Mouse (Mus musculus) thymus, postnatal 4 days (tissue): ENCODE results near the gene Hsd17b12.

Experiments used
- DNase-seq: peaks from one replicate; pipeline ENCODE4 v3.0.0; 2021

Gene Hsd17b12

DNA sequence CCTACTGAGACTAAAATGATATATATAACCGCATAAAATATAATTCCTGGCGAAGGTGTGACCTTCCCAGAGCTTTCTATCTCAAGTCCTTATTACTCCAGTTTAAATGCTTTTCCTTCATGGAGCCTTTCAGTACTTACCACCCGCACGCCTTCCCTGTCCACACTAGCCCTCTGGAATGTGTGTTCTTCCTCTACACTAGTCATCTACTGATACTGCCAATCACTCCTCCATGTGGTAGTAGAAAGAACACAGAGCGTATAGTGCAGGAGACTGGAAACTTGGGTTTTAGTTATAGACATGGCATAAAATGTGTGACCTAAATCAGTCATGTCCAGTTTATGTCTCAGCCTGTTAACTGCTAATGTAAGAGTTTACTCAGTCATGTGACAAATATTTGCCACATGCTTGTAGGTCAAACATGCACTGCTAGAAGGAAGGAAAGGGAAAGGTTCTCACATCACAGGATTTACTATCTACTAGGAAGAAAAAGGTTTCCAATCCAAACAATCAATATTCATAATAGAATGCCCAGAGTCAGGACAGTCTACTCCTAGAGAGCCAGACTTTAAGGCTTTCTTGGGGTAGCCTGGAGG lies 91.1 kb downstream of the Hsd17b12 start:
- no peak for DNase-seq

DNA sequence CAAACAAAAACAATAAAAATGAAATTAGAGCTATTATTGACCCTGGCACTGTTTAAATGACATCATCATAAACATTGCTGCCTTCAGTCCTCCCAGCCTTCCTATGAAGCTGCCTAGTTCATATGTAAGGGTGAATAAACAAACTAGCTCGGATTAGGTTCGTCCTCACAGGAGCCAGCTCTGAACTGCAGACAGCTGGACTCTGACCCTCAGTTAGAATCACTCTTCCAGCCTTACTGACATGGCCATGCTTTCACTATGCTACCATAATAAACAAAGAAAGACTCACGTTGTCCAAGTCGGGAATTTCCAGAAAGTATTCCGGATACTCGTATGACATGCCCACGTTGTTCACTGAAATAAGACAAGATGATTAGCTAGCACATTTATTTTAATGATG lies 91.6 kb downstream of the Hsd17b12 start:
- DNase-seq: no peak

DNA sequence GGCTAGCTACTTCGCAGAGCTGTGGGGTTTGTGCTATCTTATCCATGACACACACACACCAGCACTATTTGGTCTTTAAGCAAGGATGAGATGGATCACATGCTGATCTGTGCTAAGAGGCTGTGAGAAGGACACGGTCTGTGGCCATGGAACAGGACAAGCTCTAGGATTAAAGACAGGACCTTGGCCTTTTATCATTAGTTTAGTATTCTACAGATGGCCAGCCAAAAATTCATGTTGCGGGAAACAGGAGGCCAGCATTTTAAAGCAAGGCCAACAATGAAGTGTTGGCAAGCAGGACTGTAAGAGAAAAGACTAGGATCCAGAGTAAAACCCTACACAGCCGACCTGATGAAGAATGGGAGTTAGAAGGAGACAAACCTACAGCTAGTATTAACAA lies 95.0 kb downstream of the Hsd17b12 start:
- no peak for DNase-seq

DNA sequence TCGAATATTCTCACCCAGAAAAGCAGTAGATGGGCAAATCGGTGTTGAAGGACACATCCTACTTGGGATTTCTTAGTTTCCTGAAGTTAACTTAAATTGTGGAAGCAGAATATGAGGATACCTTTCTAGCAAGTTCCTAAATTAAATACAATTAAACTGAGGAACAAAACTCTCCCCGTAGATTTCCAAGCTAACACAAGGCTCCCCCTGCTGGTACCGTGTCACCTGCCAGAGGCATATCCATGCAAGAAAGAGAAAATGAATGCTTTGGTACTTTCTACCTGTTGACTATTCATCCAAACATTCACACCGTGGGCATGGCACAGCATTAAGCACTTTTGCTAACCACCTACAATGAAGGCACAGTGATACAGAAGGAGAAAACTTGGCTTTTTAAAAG lies 98.3 kb downstream of the Hsd17b12 start:
- DNase-seq: peak; percentile 52

DNA sequence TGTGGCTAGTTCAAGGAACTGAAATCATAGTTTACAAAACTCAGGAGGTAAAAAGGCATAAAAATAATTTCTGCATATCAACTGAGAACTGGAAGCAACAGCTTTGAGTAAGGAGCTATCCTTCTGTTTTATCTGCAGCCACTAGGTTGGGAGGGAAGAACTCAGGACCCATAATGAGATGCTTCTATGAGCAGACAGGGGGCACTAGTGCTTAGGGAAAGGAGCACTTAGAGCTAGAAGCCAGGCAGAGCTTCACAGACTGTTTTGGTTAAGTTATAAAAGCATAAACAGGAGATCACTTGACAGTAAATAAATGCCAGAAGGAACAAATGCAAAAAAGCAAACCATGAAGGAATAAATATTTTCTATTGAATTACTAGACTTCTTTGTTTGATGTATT lies 103.0 kb downstream of the Hsd17b12 start:
- peak; percentile 13 for DNase-seq

DNA sequence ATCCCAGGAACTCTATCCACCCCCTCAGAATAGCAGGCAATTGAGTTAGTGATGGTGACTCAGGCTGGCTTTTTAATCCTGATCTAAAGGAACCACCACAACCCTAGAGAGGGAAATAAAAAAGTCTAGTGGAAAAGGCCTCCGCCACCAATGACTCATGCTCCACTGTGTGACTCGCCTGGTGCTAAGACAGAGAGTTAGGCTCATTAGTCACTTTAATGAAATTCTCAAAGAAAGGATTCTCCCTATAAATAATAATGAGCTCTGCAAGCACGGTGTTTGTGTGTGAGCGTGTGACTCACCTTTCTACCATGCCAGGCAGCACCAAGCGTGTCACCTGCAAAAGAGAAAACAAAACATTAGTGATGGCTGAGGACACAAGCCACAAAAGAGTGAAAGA lies 105.8 kb downstream of the Hsd17b12 start:
- DNase-seq: no peak

DNA sequence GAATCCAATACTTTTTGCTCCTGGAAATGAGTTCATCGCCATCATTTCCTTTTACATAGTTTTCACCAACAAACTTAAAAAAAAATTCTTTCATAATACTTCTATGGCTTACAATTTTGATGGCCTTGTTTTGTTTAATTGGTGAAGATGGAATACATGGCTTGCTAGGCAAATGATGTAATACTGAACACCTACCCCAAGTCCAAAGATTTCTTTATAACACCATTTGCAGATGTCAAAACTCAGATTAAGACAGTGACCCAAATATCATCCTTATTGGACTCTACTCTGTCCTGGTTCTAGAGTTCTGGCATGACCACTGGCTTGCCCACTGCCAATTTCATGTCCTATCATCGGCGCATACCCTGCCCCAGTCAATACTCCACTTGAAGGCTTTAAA lies 106.9 kb downstream of the Hsd17b12 start:
- DNase-seq: no peak

DNA sequence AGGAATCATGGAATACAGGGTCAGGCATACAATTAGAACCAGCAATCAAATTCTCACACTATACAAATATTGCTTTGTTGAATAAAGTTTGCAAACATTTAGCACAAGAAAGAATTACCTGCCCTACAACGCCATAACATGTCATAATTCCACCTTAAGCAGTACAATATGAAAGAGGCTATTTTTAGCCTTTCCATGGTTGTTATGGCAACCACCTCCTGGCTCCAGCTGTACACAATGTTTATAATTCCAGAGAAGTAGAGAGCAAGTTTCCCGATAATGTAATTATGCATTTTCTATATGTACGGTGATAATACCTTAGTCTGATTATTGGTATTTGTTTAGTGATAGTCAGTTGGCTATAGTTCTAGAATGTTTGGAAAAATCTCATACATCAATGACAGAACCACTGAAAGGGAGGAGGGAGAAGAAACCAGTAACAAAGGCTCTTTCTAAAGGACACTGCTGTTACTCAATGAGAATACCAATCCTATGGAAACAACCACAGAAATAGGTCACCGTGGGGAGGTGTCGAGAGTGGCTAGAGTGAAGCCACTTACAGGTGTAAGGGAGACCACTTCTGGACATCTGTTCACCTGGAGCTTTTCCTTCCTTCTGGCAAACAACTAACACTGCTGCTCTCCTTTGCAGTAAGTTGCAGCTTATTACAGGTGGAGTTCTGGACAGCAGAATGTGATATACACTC lies 108.1 kb downstream of the Hsd17b12 start:
- DNase-seq: no peak

DNA sequence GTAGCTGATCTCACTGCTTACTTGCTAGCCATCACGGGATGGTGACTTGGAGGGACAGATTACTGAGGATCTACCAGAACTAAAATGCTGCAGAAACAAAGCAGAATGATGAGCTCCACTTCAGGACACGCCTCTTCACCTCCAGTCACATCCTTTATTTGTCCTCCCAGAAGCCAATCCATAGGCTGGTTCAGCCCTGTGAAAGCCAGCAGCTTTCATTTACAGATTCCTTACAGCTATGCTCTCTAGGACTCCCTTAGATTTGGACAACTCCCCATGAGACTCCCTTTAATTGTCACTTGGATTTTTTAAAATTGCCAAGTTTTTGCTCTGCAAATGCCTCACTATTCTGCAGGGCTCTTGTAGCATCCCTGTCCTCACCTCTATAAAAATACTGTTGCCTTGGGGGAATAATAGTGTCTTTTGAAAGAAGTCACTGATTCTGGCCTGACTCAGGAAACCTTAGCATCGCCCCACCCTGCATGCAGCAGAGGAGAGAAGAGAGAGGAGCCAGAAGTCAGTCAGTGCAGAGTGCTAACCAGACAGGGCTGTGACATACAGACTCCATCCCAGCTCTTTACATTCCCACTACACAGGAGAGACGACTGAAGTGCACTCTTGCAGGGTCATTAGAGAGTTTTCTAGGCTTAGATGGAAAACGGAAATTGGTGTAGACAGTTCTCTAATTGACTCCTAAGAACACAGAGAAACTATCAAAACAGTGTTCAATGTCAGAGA lies 108.9 kb downstream of the Hsd17b12 start:
- DNase-seq: no peak

DNA sequence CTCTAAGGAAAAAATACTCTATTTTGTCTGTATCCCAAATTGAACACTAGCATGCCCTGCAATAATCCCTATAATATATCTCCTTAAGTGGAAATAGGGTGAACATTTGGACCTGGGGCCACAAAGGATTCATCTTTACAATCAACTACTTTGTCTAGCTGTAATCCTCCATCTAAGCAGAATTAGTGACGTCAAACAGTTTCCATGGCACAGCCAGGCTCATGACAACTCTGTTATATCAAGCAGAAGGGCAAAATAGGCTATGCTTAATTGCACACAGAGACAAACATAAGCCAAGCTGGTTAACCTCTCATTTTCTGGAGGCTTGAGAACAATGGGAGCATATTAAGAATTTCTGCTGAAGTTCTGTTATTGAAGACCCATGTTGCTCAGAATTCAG lies 109.5 kb downstream of the Hsd17b12 start:
- no peak for DNase-seq

DNA sequence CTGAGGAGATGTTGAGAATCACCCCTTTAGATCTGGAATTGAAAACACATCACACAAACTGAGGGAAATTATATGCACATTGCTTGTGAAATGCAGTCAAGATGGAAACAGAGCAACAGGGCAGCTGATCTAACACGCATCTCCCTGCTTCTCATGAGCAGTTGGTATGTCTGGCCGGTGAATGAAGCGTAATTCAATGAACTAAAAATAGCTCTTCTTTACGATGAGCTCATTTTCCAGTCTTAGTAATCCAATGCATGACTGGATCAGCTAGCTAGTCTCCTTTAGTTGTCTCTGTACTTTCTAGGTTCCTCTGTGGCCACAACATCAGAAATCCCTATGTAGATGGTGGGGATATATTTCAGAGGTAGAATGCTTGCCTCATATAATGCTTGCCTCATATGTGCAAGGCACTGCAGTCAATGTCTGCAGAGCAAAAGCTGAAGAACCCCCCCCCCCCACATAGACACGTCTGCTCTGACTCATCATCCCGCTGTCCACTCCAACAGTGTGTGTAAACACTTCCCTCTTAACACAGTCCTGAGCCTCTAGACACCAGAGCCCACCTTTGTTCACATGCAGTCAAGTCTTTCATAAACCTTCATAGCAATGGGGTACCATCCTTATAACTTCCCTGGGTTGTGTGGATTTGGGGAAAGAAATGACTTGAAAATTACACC lies 112.2 kb downstream of the Hsd17b12 start:
- DNase-seq: no peak

DNA sequence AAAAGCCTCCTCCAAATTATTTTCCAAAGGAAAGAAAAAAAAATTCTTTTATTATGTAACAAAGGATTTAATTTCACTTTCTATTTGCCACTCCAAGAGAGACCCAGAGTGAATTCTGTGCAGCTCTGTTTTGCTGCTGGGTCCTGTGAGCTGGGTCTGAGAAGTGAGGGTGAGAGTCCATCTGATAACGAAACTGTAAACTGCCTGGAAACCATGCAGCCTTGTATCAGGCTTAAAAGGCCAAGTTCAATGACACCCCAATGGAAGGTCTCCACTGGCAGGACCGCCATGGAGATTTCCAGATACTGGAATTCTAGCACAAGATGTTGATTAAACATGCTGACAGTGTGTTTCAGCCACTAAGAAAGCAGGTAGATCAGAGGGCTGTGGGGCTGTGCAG lies 113.6 kb downstream of the Hsd17b12 start:
- DNase-seq: no peak

DNA sequence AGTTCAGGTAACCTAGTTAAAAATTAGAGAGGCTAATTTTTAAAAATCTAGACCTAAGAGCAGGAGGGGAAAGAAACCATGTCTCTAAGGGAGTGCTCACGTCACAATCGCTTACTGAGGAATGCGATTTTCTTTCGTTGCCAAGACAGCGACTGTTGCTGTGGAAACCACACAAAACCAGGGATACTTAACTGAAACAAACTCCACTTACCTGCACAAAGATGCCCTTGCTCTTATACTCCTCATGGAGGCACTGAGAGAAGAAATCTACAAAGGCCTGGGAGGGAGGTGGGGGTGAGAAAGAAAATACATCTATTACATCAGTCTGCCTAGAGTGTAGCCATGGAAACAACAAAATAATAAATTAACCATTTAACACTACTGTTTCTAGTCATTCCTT lies 114.1 kb downstream of the Hsd17b12 start:
- no peak for DNase-seq

DNA sequence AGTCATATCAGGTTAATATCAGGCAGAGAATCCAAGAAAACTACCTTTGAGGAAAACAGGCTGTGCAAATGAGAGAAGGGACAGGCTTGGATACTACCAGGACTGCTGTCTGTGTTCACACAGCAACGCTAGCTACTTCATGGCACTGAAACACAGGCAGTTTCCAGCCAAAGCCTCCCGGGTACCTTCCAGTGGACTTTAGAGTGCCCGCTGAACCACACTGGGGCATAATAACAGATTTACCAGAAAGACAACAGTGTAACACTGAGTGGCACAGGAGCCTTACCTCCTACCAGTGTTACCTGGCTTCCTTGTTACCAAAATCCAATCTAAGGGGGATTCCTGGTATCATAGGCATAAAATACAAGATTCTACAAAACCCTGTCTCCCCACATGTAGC lies 115.3 kb downstream of the Hsd17b12 start:
- DNase-seq: no peak

DNA sequence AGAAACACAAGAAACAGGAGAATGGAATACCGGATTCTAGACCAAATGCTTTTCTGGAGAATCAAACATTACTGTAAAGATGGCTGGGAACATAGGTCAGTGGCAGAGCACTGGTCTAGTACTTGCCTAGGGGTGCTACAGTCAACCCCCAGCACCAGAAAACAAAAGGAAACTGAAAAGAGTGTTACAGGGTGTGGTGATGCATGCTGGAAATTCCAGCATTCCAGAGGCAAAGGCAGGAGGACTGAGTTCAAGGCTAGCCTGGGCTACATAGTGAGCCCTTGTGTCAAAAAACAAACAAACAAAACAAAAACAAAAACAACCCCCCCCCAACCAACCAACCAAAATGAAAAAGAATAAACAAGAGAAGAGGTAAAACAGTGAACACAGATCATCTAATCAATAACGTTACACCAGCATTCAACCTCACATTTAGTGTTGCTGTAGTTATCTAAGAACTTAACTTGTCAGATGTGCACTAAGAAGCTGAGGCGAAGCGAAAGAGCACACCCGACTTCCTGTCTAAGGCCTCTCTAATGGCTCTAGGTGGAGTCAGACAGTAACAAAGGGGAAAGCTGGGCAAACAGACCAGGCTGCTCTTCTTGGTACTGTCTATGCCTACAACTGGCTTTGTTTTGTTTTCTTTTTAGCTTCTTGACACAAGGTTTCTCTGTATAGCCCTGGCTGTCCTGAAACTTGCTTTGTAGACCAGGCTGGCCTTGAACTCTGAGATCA lies 117.2 kb downstream of the Hsd17b12 start:
- DNase-seq: no peak

DNA sequence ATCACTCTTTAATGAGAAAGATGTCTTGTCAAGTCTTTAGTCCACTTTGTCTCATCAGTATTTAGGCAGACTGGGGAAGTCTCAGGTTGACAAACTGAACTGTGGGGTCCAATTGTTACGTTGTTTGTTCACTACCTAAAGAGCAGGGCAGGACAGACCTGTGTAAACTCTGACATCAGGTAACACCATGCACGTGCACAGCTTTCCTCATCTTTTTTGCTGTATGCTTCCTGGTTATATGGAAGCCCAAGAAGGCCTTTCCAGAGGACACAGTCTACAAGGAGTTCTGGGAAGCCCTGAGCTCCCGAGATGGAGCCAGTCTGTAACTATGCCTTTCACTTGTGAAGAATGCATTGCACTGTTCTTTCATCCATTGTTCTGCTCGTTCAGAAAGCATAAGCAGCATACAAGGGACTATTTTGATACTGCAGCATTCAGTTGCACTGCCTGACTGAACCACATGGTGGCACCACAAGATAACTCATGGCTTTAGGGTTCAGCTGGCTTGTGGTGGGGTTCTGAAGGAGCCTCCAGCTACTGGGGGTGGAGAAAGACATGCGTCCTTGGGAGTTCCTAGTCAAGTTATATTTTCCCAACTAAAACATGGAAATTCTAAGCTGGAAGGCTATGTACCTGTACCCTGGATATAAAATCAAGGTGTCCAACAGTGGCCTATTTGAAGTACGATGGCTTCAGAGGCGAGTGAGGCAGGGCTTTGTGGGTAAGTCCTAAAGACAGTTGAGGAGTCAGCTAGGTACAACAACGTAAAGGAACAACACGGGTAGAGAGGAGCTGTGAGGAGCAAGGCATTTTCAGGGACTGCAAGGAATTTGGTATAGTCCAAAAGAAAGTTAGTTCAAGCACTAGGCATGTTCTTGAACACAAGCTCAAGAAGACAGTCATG lies 122.1 kb downstream of the Hsd17b12 start:
- DNase-seq: peak; percentile 77

DNA sequence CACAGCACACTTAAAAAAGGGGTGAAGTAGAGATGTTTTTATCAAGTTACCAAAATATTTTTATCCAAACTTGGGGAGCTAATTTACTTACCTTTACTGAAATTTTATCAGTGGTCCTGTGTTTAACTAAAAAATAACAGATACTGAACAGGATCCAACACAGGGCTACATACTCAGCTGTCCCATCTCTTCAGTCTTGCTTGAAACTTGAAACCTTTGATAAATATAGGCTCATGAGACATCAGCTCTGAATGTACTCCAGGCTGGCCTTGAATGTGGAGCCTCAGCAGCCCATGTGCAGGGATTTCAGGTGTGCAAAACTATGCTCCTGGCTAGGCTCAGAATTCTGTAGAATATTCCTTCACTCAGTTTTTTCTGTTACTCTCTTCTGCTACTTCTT lies 127.2 kb downstream of the Hsd17b12 start:
- no peak for DNase-seq

DNA sequence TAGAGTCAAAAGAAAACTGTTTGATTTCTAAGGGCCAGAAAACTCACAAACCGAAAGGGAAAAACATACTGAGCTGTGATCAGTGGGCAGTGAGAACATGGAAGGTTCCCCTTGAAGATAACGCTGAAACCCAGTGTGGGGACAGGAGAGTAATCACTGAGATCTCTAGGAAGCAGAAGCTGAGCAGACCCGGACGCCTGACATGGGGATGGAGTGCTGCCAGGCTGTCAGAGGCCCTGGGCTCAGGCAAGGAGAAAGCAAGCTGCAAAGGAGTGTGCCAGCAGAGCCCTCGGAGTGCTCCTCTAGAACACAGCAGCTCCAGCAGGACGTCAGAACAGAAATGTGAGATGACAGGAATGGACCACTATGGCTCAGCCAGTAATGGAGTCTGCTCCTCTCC lies 133.1 kb downstream of the Hsd17b12 start:
- no peak for DNase-seq

DNA sequence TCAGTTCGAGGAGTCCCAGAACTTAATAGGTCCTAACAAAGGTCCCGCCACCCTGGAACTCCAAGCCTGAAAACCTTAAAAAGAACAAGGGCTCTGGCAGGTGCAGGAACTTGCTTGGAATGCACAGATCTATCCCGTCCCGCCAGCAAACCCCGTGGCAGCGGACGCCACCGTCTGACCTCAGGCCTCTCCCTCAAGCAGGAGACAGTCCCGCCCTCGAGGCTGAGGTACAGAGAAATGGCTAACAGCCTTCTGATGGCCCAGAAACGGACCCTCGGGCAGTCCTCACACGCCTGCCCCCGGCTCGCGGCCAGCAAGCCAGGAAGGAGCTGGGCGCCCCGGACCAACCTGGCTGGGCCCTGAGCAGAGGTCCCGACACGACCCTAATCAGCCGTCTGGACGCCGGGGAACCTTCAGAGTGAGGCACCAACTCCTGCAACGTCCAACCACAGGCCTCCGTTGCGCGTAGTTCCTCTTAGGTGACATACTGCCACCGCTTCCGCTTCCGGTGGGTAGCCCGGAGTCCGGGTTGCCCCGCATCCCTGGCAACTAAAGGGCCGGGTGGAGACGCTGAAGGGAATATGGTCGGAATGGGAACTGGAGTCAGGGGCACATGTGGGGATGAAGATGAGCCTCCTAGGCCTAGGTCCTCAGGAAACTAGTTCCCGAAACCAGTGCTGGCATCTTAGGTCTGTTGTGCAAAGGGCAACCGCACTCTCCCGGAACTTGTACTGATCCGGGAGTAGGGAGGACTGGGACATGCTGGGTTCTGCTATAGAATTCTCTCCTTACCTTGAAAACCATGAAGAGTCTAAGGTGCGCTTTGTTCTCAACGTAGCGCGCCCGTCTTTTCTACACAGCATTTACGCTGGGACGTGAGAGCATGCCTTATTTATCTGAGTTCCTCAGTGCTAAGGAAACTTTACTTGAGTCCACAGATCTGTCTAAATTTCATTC lies 147.2 kb downstream of the Hsd17b12 start, which contains the start of gene Alkbh3:
TSS of gene Alkbh3 (minus strand) at position 473 of the 957 bp plus-strand sequence.
- peak; percentile 92 for DNase-seq

DNA sequence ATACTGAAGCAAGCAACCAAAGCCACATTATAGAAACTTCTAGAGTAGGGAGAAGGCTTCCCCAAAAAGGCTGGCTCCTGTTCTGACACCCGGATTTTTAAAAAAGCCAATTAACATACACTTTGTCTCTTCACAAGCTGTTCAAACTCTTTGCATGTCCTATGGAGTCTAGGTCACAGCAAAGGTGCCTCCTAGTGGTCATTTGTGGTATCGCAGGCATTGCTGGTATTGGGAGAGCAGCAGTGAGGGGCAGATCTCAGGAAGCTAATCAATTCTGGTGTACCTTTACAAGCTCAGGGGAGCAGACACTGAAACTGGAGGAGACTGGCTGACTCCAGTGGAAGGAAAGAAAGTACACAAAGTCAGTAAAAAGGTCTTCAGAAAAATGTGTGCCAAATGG lies 155.4 kb downstream of the Hsd17b12 start:
- DNase-seq: peak; percentile 90

DNA sequence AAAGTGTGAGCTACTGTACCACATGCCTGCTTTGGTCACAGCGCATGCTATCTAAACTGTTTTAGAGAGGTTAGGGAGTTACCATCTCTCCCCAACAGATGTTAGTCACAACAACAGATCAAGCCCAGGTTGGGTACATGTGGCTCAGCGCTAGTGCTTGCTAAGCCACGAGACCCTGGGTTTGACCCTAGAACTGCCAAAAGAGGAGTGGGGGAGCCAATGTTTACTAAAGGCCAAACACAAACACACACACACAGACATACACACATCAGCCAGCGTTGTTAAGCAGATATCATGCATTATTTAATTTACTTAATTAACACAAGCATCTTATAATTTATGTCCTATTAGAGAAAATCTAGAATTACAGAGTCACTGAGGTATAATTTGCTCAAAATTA lies 155.8 kb downstream of the Hsd17b12 start:
- DNase-seq: no peak
